Mouse (Mus musculus) heart, embryonic 14.5 days (tissue): ENCODE measurements around the gene Cep95. TPM values are rescaled to one million over a fixed set of nuclear protein-coding genes. Genes with fewer than 3 reads are reported as not detected.

ENCODE experiments used
- ATAC-seq: fragments of 200-750 bp; cut with Nextera tagmentation; 2 replicates; pipeline ENCODE4 v1.8.0; 2017; ENCODE audit warnings: low read depth, moderate TSS enrichment; ENCODE audit not compliant: insufficient number of reproducible peaks, insufficient read depth, low FRiP score
- H3K27ac ChIP-seq, 2 experiments: fragments of 200-500 bp in 1 of 2; fragments of 300-500 bp in 1 of 2; sonication (generic) in 1 of 2; replicated peaks in 1 of 2; 2 replicates each; pipeline ENCODE4 v1.5.1; 2012 to 2014; ENCODE audit warnings: low read depth in 2 of 2, low read length in 2 of 2, control low read depth in 1 of 2, mild to moderate bottlenecking in 1 of 2, mixed read lengths in 1 of 2; ENCODE audit not compliant: control insufficient read depth in 1 of 2, insufficient read depth in 1 of 2
- H3K27me3 ChIP-seq: fragments of 300-500 bp; sonication (generic); 2 replicates; pipeline ENCODE4 v1.6.1; 2014; ENCODE audit warnings: mild to moderate bottlenecking, low read length, control low read depth; ENCODE audit not compliant: control insufficient read depth, insufficient read depth
- H3K36me3 ChIP-seq: fragments of 300-500 bp; sonication (generic); 2 replicates; pipeline ENCODE4 v1.6.1; 2014; ENCODE audit warnings: mild to moderate bottlenecking, control low read depth, low read length, mixed read lengths; ENCODE audit not compliant: control insufficient read depth, insufficient read depth
- H3K4me1 ChIP-seq, 2 experiments: fragments of 200-500 bp in 1 of 2; fragments of 300-500 bp in 1 of 2; sonication (generic) in 1 of 2; 2 replicates each; pipeline ENCODE4 v1.6.1; 2012 to 2014; ENCODE audit warnings: low read length in 2 of 2, control low read depth in 1 of 2, mixed read lengths in 1 of 2; ENCODE audit not compliant: control insufficient read depth in 2 of 2, insufficient read depth in 2 of 2
- H3K4me2 ChIP-seq: fragments of 300-500 bp; sonication (generic); 2 replicates; pipeline ENCODE4 v1.6.1; 2014; ENCODE audit warnings: mild to moderate bottlenecking, low read length
- H3K4me3 ChIP-seq, 2 experiments: fragments of 200-500 bp in 1 of 2; fragments of 300-500 bp in 1 of 2; sonication (generic) in 1 of 2; 2 replicates each; pipeline ENCODE4 v1.5.1; 2012 to 2014; ENCODE audit warnings: low read length in 2 of 2, mild to moderate bottlenecking in 2 of 2, control low read depth in 1 of 2, low read depth in 1 of 2, moderate library complexity in 1 of 2; ENCODE audit not compliant: control insufficient read depth in 1 of 2, insufficient read depth in 1 of 2
- H3K9ac ChIP-seq: fragments of 300-500 bp; sonication (generic); 2 replicates; pipeline ENCODE4 v1.6.1; 2014; ENCODE audit warnings: mild to moderate bottlenecking, low read length
- H3K9me3 ChIP-seq: fragments of 300-500 bp; sonication (generic); 2 replicates; pipeline ENCODE4 v1.6.1; 2016; ENCODE audit warnings: low read length, control low read depth; ENCODE audit not compliant: control insufficient read depth
- WGBS: fragments of 180-500 bp; shearing (Covaris S2); extraction: QIAGEN DNeasy Blood & Tissue Kit; methylation state at CpG from one replicate; pipeline ENCODE4 v1.1.7; 2014; 5-methylcytosine and 5-hydroxymethylcytosine counted together
- polyA plus RNA-seq: library from polyadenylated mRNA; unstranded; fragments of >200 nt; fragmentation: Nextera tagmentation; extraction: Ambion mirVana; gene quantifications from 2 replicates; pipeline ENCODE4 v1.2.1, GENCODE M21; 2014

Gene Cep95
- polyA plus RNA-seq, 1 experiment from 2014 or later: 14.4 TPM

DNA sequence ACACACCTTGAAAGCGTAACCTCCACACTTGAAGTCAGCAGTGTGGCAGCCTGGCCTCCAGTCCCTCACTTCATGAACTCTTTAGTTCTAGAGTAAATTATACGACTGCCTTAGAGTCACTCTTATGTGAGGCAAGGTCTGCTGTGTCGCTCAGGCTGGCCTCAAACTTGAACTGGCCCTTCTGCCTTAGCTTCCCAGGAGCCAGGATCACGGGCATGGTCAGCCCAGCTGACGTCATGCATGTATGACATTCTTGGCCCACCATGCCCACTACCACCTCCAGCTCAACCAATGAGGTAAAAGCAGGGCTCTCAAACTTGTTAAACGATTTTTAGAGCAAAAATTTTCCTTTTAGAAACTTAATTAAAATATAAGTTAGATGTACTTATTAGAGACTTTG lies 32.3 kb downstream of the Cep95 start:
- no peak overlapping the region for H3K4me2 ChIP-seq
- no peak overlapping the region for H3K4me3 ChIP-seq
- no peaks in the 10 kb centered on the region for H3K9me3 ChIP-seq
- H3K36me3 ChIP-seq: peaks cover 85% of the 10 kb centered on the region
- 68% methylated on average over 6 of the region's 6 CpGs for WGBS
- H3K27me3 ChIP-seq: no peaks in the 10 kb centered on the region
- peaks cover 6 to 34% of the 10 kb centered on the region in 2 experiments for H3K4me1 ChIP-seq
- H3K27ac ChIP-seq: peak overlapping the region in 1 of 2 experiments; percentile 61; a peak in 2 of 4 replicates
- no peak for ATAC-seq
- no peak overlapping the region for H3K9ac ChIP-seq

DNA sequence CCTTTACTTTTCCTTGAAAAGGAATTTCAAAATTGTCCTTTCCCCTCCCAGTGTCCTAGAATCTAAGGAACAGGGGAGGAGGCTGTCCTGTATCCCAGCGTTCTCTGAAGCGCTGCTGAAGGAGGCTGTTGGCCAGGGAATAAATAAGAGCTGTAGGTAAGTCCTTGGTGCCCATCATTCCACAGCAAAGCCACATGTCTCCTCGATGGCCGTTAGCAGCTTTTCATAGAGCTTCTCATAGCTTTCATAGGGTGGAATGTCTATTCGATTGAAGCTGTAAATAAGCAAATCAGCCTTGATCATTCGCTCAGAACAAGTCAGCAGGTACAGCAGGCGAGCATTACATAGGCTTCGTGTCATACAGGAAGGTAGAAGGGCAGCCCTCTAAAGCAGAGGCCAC lies 33.4 kb downstream of the Cep95 start:
- Histone ChIP-seq H3K4me3 (no peak overlapping the region), H3K27me3 (no peaks in the 10 kb centered on the region), H3K4me2 (no peak overlapping the region), H3K9me3 (no peaks in the 10 kb centered on the region), H3K36me3 (peaks cover 84% of the 10 kb centered on the region), H3K9ac (no peak overlapping the region), H3K27ac (no peak overlapping the region), H3K4me1 (peaks cover 6 to 34% of the 10 kb centered on the region in 2 experiments)
- ATAC-seq: no peak
- 78% methylated on average over 8 of the region's 8 CpGs for WGBS

DNA sequence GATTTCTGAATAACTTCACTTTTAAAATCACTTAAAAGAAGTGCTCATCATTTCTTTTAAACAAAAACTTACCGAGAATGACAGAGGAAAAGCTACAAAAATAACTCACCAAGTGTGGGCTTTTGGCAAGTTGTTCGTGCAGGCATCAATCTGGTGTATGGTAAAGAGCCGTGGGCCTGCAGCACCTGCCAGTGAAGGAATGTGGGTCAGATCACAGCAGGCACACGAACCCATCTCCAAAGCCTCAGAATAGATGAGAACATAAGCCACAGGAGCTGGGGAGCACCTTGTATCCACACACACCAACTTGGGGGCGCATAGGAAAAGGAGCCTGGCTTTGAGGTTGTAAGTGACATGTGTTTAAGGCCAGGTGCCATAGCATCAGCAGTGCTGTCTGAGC lies 33.9 kb downstream of the Cep95 start:
- ATAC-seq: no peak

DNA sequence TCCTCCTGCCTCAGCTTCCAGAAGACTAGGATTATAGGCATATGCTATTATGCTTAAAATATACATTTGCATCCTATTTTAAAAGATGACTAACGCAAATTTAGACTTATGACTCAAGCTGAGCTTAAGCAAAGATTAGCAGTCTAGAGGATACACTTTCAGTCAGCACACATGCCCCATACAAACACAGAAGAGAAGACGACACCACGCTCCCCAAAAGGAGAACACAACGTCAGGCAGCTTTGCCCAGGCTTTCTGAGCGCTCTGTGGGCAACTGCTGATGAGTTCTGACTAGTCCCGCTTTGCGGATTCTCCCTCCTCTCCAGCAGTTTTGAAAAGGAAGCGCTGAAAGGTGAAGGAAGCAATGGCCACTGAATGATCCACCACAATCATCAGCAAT lies 34.7 kb downstream of the Cep95 start:
- Histone ChIP-seq H3K27me3 (no peaks in the 10 kb centered on the region), H3K27ac (no peak overlapping the region), H3K9ac (no peak overlapping the region), H3K4me3 (no peak overlapping the region), H3K4me2 (no peak overlapping the region), H3K9me3 (no peaks in the 10 kb centered on the region), H3K4me1 (peaks cover 2 to 23% of the 10 kb centered on the region in 2 experiments; a peak in 2 of 4 replicates), H3K36me3 (peaks cover 92% of the 10 kb centered on the region)
- ATAC-seq: no peak
- 91% methylated on average over 8 of the region's 8 CpGs for WGBS

More for the DNA sequence above, 33.9 kb downstream of the Cep95 start:
- no peak overlapping the region for H3K9ac ChIP-seq
- no peak overlapping the region for H3K4me2 ChIP-seq
- WGBS: 79% methylated on average over 5 of the region's 5 CpGs
- H3K4me1 ChIP-seq: peaks cover 6 to 32% of the 10 kb centered on the region in 2 experiments
- no peak overlapping the region for H3K27ac ChIP-seq
- H3K9me3 ChIP-seq: no peaks in the 10 kb centered on the region
- peaks cover 85% of the 10 kb centered on the region for H3K36me3 ChIP-seq
- no peak overlapping the region for H3K4me3 ChIP-seq
- H3K27me3 ChIP-seq: no peaks in the 10 kb centered on the region

DNA sequence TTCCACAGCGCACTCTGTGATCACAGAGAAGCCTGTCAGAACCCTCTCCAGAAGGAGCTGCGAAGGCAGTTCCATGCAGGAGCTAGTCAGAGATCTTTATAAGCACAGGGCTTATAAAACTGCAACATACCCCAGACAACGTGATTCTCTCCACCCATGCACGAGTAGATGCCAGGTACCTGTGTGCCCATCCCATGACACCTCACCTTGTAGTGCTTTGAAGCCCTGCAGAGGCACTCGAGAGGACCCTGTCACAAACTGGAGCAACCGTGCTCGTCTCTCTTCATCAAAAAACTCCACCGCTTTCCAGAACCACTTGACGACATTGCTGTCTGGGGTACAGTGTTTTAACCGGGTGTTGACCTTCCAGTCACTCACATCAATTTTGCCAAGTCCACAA lies 35.4 kb downstream of the Cep95 start:
- no peak overlapping the region for H3K27ac ChIP-seq
- no peak overlapping the region for H3K4me2 ChIP-seq
- H3K9ac ChIP-seq: no peak overlapping the region
- 76% methylated on average over 10 of the region's 10 CpGs for WGBS
- H3K9me3 ChIP-seq: no peaks in the 10 kb centered on the region
- H3K4me3 ChIP-seq: no peak overlapping the region
- peaks cover 89% of the 10 kb centered on the region for H3K36me3 ChIP-seq
- no peaks in the 10 kb centered on the region for H3K27me3 ChIP-seq
- no peak for ATAC-seq
- H3K4me1 ChIP-seq: peaks cover 2 to 17% of the 10 kb centered on the region in 2 experiments; a peak in 2 of 4 replicates

DNA sequence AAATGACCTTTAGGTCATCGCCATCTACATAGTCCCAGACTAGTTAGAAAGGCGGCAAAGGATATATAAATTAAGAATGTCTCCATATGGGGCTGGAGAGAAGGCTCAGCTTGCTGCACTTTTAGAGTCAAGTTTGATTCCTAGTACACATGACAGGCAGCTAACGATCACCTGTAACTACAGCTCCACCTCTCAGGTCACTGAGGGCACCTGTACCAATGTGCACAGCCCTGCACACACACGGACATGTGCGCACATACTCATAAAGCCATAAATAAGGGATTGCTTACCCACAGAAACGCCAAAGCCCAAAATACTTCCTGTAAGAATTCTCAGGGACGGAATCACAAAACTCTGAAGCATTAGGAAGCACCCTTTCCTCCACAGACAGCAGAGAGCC lies 39.0 kb downstream of the Cep95 start:
- no peaks in the 10 kb centered on the region for H3K27me3 ChIP-seq
- peaks cover 0 to 6% of the 10 kb centered on the region in 2 experiments; a peak in 1 of 4 replicates for H3K4me1 ChIP-seq
- no peak overlapping the region for H3K4me2 ChIP-seq
- H3K9ac ChIP-seq: no peak overlapping the region
- H3K9me3 ChIP-seq: no peaks in the 10 kb centered on the region
- no peak overlapping the region for H3K4me3 ChIP-seq
- peaks cover 87% of the 10 kb centered on the region for H3K36me3 ChIP-seq
- no peak for ATAC-seq
- 90% methylated on average over 7 of the region's 7 CpGs for WGBS
- H3K27ac ChIP-seq: no peak overlapping the region

DNA sequence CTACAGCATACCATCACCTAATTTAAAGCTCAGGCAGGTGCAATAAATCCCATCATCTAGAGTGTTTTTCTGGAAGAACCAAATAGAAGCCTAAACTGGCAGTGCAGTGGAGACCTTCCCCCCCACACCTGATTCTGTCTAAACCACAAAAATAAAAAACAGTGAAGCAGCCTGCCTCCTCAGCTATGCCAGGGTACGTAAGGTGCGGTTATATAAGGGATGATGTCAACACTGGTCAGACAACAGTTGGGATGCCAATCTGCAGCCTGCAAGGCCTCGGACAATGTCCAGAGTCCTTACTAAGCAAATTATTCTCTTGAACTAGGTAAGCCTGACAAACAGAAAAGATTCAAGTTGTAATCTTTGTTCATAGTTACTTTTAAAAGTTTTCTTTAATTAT lies 53.0 kb downstream of the Cep95 start:
- Histone ChIP-seq H3K9me3 (no peaks in the 10 kb centered on the region), H3K4me1 (no peaks in the 10 kb centered on the region), H3K27me3 (no peaks in the 10 kb centered on the region), H3K36me3 (peaks cover 74% of the 10 kb centered on the region), H3K27ac (no peak overlapping the region), H3K9ac (no peak overlapping the region), H3K4me3 (no peak overlapping the region), H3K4me2 (no peak overlapping the region)
- ATAC-seq: no peak
- WGBS: 92% methylated on average over 3 of the region's 3 CpGs

DNA sequence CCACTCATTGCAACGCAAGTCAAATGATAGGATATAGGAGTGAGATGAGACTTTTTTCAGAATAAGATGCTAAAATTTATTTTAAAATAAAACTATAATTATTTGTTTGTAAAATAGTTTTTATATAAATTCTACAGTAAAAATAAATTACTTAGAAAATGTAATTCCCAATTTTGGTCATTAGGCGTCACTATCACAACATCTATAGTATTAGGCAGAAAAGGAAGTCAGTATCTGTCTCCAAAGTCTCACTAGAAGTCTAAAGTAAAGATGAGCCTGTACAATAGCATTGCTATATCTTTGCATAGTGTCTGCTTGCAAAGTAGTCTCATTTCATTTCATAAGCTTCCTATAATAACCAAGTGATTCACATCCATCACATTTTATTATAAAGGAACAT lies 62.4 kb downstream of the Cep95 start:
- Histone ChIP-seq H3K4me3 (no peak overlapping the region), H3K4me2 (no peak overlapping the region), H3K9me3 (no peaks in the 10 kb centered on the region), H3K27me3 (no peaks in the 10 kb centered on the region), H3K4me1 (no peaks in the 10 kb centered on the region), H3K27ac (no peak overlapping the region), H3K36me3 (peaks cover 74% of the 10 kb centered on the region), H3K9ac (no peak overlapping the region)
- no peak for ATAC-seq
- 55% methylated on average over 2 of the region's 2 CpGs for WGBS
